Mouse (Mus musculus) heart, postnatal 0 days (tissue): ENCODE measurements at regions not wholly inside any gene's neighbourhood (a gene's known extent, or its start where the extent isn't known, plus 50 kb on each side); places are given as distances from the start of the nearest gene placed in this dataset.

ENCODE experiments used
- ATAC-seq: fragments of 200-750 bp; cut with Nextera tagmentation; 2 replicates; pipeline ENCODE4 v1.8.0; 2017; ENCODE audit warnings: low read depth, moderate number of reproducible peaks, moderate library complexity; ENCODE audit not compliant: insufficient read depth
- DNase-seq: peaks from one replicate; pipeline ENCODE4 v3.0.0-alpha.2; 2016; ENCODE audit warnings: low spot score
- H3K27ac ChIP-seq: fragments of 300-500 bp; sonication (generic); 2 replicates; pipeline ENCODE4 v1.5.1; 2014; ENCODE audit warnings: low read depth, mild to moderate bottlenecking
- H3K27me3 ChIP-seq: fragments of 300-500 bp; sonication (generic); 2 replicates; pipeline ENCODE4 v1.6.1; 2014; ENCODE audit warnings: low read length, mixed read lengths; ENCODE audit not compliant: control insufficient read depth, insufficient read depth
- H3K36me3 ChIP-seq: fragments of 300-500 bp; sonication (generic); replicated peaks from 2 replicates; pipeline ENCODE4 v1.6.1; 2014; ENCODE audit warnings: low read length, mixed read lengths; ENCODE audit not compliant: control insufficient read depth, insufficient read depth
- H3K4me1 ChIP-seq: fragments of 300-500 bp; sonication (generic); 2 replicates; pipeline ENCODE4 v1.6.1; 2014; ENCODE audit warnings: antibody characterized with exemption; ENCODE audit not compliant: control insufficient read depth, insufficient read depth
- H3K4me2 ChIP-seq: fragments of 300-500 bp; sonication (generic); 2 replicates; pipeline ENCODE4 v1.6.1; 2014; ENCODE audit warnings: low read depth, mild to moderate bottlenecking, low read length, moderate library complexity
- H3K4me3 ChIP-seq: fragments of 300-500 bp; sonication (generic); 2 replicates; pipeline ENCODE4 v1.5.1; 2014; ENCODE audit warnings: low read depth, low read length
- H3K9ac ChIP-seq: fragments of 300-500 bp; sonication (generic); replicated peaks from 2 replicates; pipeline ENCODE4 v1.6.1; 2014; ENCODE audit warnings: low read depth, low read length, mixed read lengths
- H3K9me3 ChIP-seq: fragments of 300-500 bp; sonication (generic); replicated peaks from 2 replicates; pipeline ENCODE4 v1.6.1; 2016; ENCODE audit warnings: low read length; ENCODE audit not compliant: control insufficient read depth
- CTCF ChIP-seq: IDR thresholded peaks from 2 replicates; pipeline ENCODE4 v1.5.1; 2016; ENCODE audit warnings: antibody characterized with exemption, control low read depth, low read depth
- EP300 ChIP-seq: IDR thresholded peaks from 2 replicates; pipeline ENCODE4 v1.6.1; 2016; ENCODE audit warnings: antibody characterized with exemption, low read depth
- WGBS: fragments of 180-500 bp; shearing (Covaris S2); extraction: QIAGEN DNeasy Blood & Tissue Kit; methylation state at CpG from one replicate; pipeline ENCODE4 v1.1.7; 2014; 5-methylcytosine and 5-hydroxymethylcytosine counted together

DNA sequence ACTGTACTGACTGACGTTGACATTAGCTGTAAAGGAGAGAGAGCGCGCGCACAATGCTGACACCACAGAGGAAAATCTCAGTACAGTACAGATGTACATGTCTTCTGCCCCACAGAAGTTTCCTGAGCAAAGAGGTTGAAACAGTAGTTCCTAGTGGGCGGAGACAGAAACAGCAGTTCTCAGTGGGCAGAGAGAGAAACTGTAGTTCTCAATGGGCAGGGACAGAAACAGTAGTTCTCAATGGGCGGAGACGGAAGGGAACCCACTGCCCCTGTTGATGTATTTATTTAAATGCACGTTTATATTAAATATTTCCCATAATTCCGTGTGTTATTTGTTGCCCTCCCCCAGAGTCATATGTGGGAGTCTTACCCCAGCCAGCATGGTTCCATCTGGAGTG, 67.4 kb upstream of the Ccdc39 start:
- TF ChIP-seq CTCF (no peak), EP300 (no peak)
- H3K4me1 ChIP-seq, result no peaks in the 10 kb centered on the region
- H3K4me2 ChIP-seq, result no peak overlapping the region
- H3K4me3 ChIP-seq, result no peak overlapping the region
- no peaks in the 10 kb centered on the region for H3K27me3 ChIP-seq
- ATAC-seq (no peak), DNase-seq (no peak)
- 79% methylated on average over 9 of the region's 9 CpGs for WGBS
- H3K27ac ChIP-seq, result no peak overlapping the region
- H3K36me3 ChIP-seq, result no peaks in the 10 kb centered on the region
- H3K9ac ChIP-seq, result no peak overlapping the region
- no peaks in the 10 kb centered on the region for H3K9me3 ChIP-seq

GRCm38 (mm10) chr3:33913470-33913869, 69.4 kb upstream of the Ccdc39 start:
- no peak for ATAC-seq

DNA sequence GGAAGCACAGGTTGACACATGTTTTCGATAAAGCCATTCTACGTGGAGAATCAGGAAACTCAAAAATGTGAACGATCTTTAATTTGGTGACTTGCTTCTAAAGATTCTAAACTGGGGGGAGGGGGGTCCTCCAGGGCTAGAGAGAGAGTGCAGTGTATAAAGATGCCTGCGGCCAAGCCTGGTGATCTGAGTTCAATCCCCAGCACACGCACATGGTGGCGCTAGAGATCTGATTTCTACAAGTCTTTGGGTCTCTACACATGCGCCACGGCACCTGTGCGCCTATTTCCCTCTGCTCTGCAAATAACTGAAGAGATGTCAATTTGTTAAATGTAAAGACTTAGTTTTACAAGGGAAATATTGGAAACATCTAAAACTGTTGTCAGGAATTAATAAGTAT, 70.3 kb upstream of the Ccdc39 start:
- no peak for ATAC-seq
- WGBS, result 62% methylated on average over 9 of the region's 9 CpGs

More at GRCm38 (mm10) chr3:33913470-33913869, 69.4 kb upstream of the Ccdc39 start:
- Histone ChIP-seq H3K36me3 (no peaks in the 10 kb centered on the region), H3K4me3 (no peak overlapping the region), H3K27ac (no peak overlapping the region), H3K4me2 (no peak overlapping the region), H3K27me3 (no peaks in the 10 kb centered on the region), H3K9ac (no peak overlapping the region), H3K4me1 (no peaks in the 10 kb centered on the region), H3K9me3 (no peaks in the 10 kb centered on the region)
- WGBS, result 75% methylated on average over 5 of the region's 5 CpGs
- no peak for DNase-seq
- TF ChIP-seq CTCF (no peak), EP300 (no peak)

GRCm38 (mm10) chr3:33915777-33916176, 71.7 kb upstream of the Ccdc39 start:
- Histone ChIP-seq H3K27ac (no peak overlapping the region), H3K9me3 (no peaks in the 10 kb centered on the region), H3K4me1 (no peaks in the 10 kb centered on the region), H3K4me2 (no peak overlapping the region), H3K36me3 (no peaks in the 10 kb centered on the region), H3K4me3 (no peak overlapping the region), H3K27me3 (no peaks in the 10 kb centered on the region), H3K9ac (no peak overlapping the region)
- ATAC-seq (no peak), DNase-seq (no peak)
- TF ChIP-seq CTCF (no peak), EP300 (no peak)

More for the DNA sequence above, 70.3 kb upstream of the Ccdc39 start:
- Histone ChIP-seq H3K36me3 (no peaks in the 10 kb centered on the region), H3K9ac (no peak overlapping the region), H3K4me3 (no peak overlapping the region), H3K9me3 (no peaks in the 10 kb centered on the region), H3K4me2 (no peak overlapping the region), H3K27ac (no peak overlapping the region), H3K4me1 (no peaks in the 10 kb centered on the region), H3K27me3 (no peaks in the 10 kb centered on the region)
- no peak for DNase-seq
- no peak for TF ChIP-seq CTCF
- TF ChIP-seq EP300, result no peak

DNA sequence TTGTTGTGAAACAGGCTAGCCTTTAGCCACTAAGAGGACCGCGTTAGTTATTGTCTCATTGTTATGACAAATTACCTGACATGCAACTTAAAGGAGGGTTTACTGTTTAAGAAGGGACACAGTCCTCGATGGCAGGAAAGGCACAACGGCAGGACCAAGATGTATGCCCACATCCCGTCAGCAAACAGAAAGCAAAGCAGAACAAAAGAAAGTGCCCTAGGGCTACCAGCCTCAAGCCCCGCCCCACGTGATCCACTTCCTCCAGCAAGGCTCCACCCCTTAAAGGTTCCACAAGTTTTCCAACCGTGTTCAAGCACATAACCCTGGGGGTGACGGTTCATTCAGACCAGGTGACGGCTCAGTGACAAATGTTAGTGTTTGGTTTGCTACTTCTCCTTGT, 72.2 kb upstream of the Ccdc39 start:
- H3K9ac ChIP-seq, result no peak overlapping the region
- TF ChIP-seq CTCF (no peak), EP300 (no peak)
- no peak overlapping the region for H3K27ac ChIP-seq
- no peaks in the 10 kb centered on the region for H3K36me3 ChIP-seq
- ATAC-seq (no peak), DNase-seq (no peak)
- H3K27me3 ChIP-seq, result no peaks in the 10 kb centered on the region
- no peak overlapping the region for H3K4me2 ChIP-seq
- 85% methylated on average over 10 of the region's 10 CpGs for WGBS
- H3K4me1 ChIP-seq, result no peaks in the 10 kb centered on the region
- no peaks in the 10 kb centered on the region for H3K9me3 ChIP-seq
- H3K4me3 ChIP-seq, result no peak overlapping the region

GRCm38 (mm10) chr3:33916818-33917217, 72.7 kb upstream of the Ccdc39 start:
- WGBS, result 73% methylated on average over 6 of the region's 6 CpGs
- H3K9me3 ChIP-seq, result no peaks in the 10 kb centered on the region
- no peak overlapping the region for H3K4me2 ChIP-seq
- TF ChIP-seq CTCF (no peak), EP300 (no peak)
- DNase-seq (no peak), ATAC-seq (no peak)
- no peaks in the 10 kb centered on the region for H3K27me3 ChIP-seq
- no peak overlapping the region for H3K9ac ChIP-seq
- H3K27ac ChIP-seq, result no peak overlapping the region
- no peak overlapping the region for H3K4me3 ChIP-seq
- no peaks in the 10 kb centered on the region for H3K4me1 ChIP-seq
- no peaks in the 10 kb centered on the region for H3K36me3 ChIP-seq
